Mouse (Mus musculus) adrenal gland, postnatal 4 days (tissue): Measurements from ENCODE around the gene Myo1c. TPM values are rescaled to one million over a fixed set of nuclear protein-coding genes. Genes with fewer than 3 reads are reported as not detected.

Experiments used
- DNase-seq, 2 experiments: peaks; one replicate each; pipeline ENCODE4 v3.0.0; 2021 to 2022; ENCODE audit warnings: low spot score in 2 of 2, mixed read lengths in 2 of 2
- long read RNA-seq, 2 experiments: library from polyadenylated mRNA; stranded (forward); transcript quantifications; one replicate each; pipeline ENCODE4 v2.0.0; 2021
- total RNA-seq, 2 experiments: library from RNA; stranded (reverse); gene quantifications; 2 replicates each; pipeline ENCODE4 v1.2.3; 2021

The Myo1c gene
- total RNA-seq = 100 to 1,000 TPM; 122 to 132 TPM
- long read RNA-seq, experiment 1, full-length matches to known transcripts = 17 of 45 reads
- long read RNA-seq, experiment 1, partial matches to known transcripts = 24 of 45 reads
- long read RNA-seq, experiment 1, other reads (novel, unspliced or antisense) = 4 of 45 reads
- long read RNA-seq, experiment 2, full-length matches to known transcripts = 5 of 38 reads
- long read RNA-seq, experiment 2, partial matches to known transcripts = 27 of 38 reads
- long read RNA-seq, experiment 2, other reads (novel, unspliced or antisense) = 6 of 38 reads

DNA sequence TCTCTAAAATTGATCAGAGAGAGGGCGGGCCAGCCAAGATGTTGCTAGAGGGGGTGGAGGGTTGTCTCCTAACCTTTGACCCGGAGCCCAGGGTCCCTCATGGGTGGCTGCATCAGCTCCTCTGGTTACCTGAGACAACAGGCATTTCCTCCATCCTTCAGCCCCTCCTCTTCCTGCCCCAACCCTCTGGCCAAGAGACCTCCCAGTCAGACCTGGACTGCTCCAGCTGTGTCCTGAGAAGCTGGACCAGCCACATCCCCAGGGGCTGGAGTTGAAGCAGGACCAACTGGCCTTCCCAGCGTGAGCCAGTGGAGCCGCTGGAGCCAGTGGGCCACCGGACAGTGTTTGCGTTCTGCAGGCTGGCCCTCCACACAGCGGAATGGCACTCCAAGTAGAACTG, at the start of gene Myo1c:
TSS of gene Myo1c (plus strand) at position 194 of the 400 bp plus-strand sequence.
- no peak for DNase-seq

GRCm38 (mm10) chr11:75604826-75605225, 45.5 kb upstream of the Myo1c start:
- DNase-seq = no peak

DNA sequence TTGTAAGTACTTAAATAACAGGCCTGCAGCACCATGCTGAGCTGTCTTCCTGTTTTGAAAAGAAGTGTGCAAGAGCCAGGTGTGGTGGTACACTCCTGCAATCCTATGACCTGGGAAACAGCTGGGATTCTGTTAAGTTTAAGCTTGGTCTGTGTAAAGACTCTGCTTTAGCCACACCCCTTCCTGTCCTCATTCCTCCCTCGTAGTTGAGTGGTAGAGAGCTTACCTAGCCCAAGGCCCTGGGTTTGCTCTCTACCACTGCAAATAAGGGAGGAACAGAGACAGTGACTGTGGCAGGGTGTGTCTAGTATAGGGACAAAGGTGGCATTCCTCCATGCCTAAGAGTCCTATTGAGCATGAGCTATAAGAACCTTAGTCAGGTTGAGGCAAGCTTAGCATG, 45.0 kb upstream of the Myo1c start:
- DNase-seq = no peak

DNA sequence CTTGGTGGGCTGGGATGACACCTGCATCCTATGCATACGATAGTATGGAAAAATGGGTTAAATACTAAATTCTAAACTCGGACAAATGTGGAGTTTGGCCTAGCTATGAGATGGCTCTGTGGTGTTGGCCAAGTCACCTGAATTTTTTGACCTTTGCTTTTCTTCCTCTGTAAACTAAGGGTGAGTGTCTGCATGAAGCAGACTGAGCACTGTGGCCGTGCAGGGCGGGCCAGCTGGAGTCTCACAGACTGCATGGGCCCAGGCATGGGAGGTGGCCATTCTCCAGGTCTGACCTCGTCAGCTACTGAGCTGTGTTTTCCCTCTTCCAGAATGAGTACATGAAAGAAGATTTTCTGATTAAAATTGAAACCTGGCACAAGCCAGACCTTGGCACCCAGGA, 41.5 kb upstream of the Myo1c start:
- no peak for DNase-seq

- DNase-seq = no peak
Measured at GRCm38 (mm10) chr11:75610021-75610420, 40.3 kb upstream of the Myo1c start.

- no peak for DNase-seq
Measured at GRCm38 (mm10) chr11:75614769-75615168, 35.5 kb upstream of the Myo1c start.

DNA sequence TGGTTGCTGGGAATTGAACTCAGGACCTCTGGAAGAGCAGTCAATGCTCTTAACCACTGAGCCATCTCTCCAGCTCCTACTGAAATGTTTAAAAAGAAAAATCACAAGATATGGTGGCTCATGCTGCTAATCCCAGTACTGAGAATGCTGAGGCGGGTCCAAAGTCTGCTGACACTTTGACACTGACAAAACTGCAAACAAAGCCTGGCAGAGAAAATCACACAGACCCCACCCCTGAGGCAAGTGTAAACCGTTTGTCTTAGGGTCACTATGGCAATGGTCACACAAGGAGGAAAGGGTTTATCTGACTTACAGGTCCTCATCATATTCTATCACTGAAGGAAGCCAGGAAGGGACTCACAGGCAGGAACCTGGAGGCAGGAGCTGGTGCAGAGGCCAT, 34.7 kb upstream of the Myo1c start:
- no peak for DNase-seq

DNA sequence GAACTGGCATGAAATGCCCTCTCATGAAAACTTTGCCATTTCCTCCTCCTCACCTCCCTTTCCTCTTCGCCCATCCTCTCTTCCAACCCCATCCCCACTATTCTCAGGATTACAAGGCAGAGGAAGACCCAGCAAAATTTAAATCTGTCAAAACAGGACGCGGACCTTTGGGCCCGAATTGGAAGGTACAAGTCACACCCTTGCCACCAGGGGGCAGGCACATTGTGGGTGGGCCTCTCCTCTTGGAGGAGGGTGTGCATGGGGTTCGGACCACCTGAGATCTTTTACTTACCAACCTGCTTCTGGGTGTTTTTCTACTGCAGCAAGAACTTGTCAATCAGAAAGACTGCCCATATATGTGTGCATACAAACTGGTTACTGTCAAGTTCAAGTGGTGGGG, 31.2 kb upstream of the Myo1c start:
- DNase-seq = no peak

DNA sequence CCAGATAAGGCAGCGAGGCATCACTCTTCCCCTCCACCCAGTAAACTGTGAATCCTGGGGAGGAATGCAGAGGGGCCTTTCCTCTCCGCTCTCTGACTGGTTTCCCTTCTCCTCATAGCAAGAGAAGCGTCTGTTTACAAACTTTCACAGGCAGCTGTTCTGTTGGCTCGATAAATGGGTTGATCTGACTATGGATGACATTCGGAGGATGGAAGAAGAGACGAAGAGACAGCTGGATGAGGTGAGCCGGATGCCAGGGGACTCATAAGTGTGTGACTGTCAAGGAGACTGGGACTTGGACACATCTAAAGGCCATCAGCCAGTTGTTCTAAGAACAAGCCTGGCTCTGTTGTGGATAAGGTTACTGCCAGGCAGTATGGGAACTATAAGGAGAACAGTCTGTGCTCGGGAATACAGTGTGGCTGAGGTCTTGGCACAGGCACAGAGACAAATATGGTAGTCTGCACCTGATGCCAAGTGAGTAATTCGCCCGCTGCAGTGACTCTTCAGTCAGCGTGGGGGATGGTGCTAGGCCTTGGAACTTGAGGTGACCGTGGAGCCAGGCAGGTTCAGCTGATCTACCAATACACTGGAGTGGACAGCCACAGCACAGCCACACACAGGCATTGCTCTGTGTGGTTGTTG, 30.0 kb upstream of the Myo1c start:
- no peak for DNase-seq

DNA sequence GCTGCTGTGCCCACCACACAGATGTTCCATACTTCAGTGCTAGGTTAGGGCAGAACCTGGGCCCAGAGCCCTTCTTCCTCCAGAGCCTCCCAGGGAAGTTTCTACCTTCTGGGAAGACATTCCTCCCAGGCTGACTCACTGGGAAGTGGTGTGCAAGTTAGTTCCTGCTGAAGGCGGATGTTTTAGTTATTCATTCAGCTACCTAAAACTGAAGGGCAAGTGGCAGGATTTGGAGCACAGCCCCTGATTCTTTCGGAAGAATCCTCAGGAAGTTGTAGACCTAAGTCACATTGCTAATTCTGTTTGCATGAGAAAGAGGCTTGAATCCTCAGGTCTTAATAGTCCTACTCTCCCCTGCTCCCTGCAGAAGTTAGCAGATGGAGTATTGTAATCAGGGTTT, 28.9 kb upstream of the Myo1c start:
- no peak for DNase-seq

DNA sequence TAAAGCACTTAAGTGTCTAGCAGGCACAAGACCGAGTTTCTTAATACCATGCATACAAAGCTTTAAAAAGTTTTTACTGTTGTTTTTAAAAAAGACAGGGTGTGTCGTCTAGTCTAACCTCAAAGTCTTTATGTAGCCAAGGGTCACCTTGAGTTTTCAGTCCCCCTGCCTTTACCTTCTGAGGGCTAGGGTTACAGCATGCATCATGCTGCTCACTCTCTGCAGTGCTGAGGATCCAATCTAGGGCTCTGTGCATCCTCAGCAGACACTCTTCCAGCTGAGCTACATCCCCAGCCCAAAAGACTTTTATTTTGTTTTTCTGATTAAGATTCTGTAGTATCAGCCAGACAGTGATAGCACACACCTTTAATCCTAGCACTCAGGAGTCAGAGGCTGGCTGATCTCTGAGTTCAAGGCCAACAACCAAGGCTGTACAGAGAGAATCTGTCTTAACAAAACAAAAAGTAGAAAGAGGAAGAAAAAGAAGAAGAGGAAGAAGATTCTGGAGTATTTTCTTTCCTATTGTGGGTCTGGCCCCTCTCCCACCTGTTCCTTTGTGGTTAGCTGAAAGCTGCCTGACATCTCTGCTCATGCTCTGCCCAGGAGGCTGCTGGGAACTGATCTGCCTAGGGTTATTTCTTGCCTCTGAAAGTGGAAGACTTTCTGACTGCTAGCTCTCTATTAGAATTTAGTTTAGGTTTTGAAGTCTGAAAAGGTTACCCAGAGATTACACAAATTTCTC, 27.5 kb upstream of the Myo1c start:
- DNase-seq = no peak

- no peak for DNase-seq
Measured at GRCm38 (mm10) chr11:75624102-75624554, 26.2 kb upstream of the Myo1c start.

DNA sequence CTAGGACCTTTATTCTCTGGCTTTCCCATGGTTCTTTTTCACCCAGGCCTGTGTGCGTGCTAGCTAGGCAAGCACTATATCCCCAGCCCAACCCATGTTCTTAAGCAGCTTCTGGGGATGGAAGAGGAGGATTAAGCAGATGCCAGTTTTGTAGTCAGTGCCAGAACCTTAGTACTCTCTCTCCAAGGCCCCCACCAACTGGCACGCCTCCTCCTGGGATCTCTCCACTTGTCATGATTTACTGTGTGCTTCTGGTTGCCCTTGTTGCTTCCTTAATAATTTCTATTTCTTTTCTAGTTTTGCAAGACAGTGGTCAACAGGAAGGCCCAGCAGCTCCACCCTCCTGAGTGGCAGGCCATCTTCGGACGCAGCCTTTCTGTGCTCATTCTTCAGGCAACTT, 24.5 kb upstream of the Myo1c start:
- DNase-seq = no peak

DNA sequence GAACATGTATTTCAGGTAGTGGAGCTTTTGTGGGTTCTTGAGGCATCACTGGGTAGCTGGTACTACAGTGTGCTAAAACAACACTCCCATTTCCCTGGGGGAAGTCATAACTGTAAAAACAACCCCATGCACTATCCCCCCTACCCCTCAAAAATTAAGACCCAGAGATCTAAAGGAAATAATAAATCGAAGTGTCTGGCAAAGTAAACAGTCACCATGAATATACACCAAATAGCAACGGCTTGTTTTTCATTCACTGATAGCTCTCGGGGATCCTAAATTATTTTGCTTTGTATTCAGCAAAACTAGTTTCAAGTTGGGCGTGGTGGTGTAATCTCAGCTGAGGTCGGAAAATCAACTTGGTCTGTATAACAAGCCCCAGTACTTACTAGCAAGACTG, 20.2 kb upstream of the Myo1c start:
- no peak for DNase-seq

DNA sequence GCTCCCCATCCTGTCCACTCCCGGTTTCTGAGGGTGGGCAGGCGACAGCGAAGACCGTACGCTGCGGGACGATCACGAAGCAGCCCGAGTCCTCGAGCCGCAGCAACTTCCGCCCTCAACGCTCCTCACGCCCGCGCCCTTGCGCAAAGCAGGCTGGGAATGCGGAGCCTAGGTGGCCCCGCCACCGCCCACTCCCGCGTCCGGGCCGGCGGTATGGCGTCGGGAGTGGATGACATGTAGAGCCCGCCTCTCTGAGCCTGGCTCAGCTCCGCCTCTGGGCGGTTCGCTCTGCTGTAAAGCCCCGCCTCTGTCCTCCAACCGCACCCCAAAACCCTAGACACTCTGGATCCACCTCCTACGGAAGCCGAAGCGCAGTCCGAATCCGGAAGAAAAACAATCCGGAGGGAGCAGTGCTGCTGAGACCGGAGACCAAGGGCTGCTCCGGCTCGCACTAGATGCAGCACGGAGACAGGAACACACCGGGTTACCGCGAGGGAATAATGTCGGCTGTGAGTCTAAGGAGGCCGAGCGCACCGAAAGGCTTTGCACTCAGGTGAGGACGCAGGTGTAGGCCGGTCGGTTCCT, 19.6 kb upstream of the Myo1c start, which contains the start of gene Inpp5k:
TSS of gene Inpp5k (plus strand) at position 344 of the 585 bp plus-strand sequence.
- DNase-seq = peak; percentile 81 to 89

- no peak for DNase-seq
Measured at GRCm38 (mm10) chr11:75631561-75632225, 18.6 kb upstream of the Myo1c start.

DNA sequence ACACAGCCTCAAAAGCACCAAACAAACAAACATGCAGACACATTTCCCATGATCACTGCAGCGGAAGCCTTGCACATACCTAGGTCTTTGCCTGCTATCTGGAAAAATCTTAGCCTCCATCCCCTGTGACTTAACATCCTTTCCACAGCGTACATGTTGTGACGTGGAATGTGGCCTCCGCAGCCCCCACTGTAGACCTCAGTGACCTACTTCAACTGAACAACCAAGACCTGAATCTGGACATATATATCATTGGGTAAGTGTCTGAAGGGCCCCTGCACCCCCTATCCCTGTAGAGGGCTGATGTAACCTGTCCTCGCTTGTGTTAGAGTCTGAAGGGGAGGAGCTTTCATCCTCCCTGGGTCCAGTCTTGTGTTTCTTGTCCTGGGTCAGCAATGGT, 17.4 kb upstream of the Myo1c start:
- DNase-seq = no peak

- DNase-seq = no peak
Measured at GRCm38 (mm10) chr11:75634801-75635200, 15.5 kb upstream of the Myo1c start.

DNA sequence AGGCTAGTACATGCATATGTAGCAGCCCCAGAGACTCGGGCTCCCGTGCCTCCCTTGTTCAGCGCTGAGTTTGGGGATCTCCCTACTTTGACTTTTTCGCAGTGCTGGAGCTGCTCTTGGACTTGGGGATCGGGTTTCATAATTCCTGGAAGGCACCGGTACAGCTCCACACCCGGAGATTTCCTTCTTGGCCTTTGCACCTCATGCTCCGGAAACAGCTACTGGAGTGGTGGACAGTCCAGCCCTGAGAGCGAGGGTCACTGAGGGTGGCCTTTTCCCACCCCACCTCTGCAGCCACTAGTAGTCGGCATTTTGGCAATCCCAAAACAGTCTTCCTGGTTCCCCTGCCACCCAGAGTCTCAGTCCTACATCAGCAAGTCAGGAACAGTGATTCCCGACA, 15.0 kb upstream of the Myo1c start:
- no peak for DNase-seq

GRCm38 (mm10) chr11:75643323-75643722, 7.0 kb upstream of the Myo1c start:
- no peak for DNase-seq

- no peak for DNase-seq
Measured at GRCm38 (mm10) chr11:75644684-75645083, 5.6 kb upstream of the Myo1c start.
